Mouse (Mus musculus) fibroblast of lung, adult 2 months (primary cell): Measurements from ENCODE around the gene Inka2.

Experiments used
- DNase-seq: peaks from one replicate; pipeline ENCODE4 v3.0.0-alpha.2; 2011; ENCODE audit warnings: low read depth

The Inka2 gene

GRCm38 (mm10) chr3:105721681-105722201, 17.3 kb downstream of the Inka2 start:
- DNase-seq = no peak

GRCm38 (mm10) chr3:105722510-105722909, 18.1 kb downstream of the Inka2 start:
- DNase-seq = no peak

GRCm38 (mm10) chr3:105726037-105726436, 21.6 kb downstream of the Inka2 start:
- no peak for DNase-seq

- no peak for DNase-seq
Observed at GRCm38 (mm10) chr3:105732360-105732759, 28.0 kb downstream of the Inka2 start.

GRCm38 (mm10) chr3:105733538-105733937, 29.1 kb downstream of the Inka2 start:
- no peak for DNase-seq

GRCm38 (mm10) chr3:105735285-105735684, 30.9 kb downstream of the Inka2 start:
- no peak for DNase-seq

GRCm38 (mm10) chr3:105736148-105736547, 31.7 kb downstream of the Inka2 start:
- DNase-seq = no peak

- DNase-seq = no peak
Observed at GRCm38 (mm10) chr3:105737070-105737469, 32.7 kb downstream of the Inka2 start.

GRCm38 (mm10) chr3:105737666-105738065, 33.3 kb downstream of the Inka2 start:
- no peak for DNase-seq

GRCm38 (mm10) chr3:105746542-105746941, 42.1 kb downstream of the Inka2 start:
- DNase-seq = no peak

GRCm38 (mm10) chr3:105750810-105751209, 46.4 kb downstream of the Inka2 start:
- no peak for DNase-seq

GRCm38 (mm10) chr3:105754184-105754583, 49.8 kb downstream of the Inka2 start:
- no peak for DNase-seq

GRCm38 (mm10) chr3:105755123-105755522, 50.7 kb downstream of the Inka2 start:
- no peak for DNase-seq

GRCm38 (mm10) chr3:105756505-105756904, 52.1 kb downstream of the Inka2 start:
- DNase-seq = no peak

- no peak for DNase-seq
Observed at GRCm38 (mm10) chr3:105757323-105758083, 53.1 kb downstream of the Inka2 start.

- DNase-seq = peak; percentile 55
Observed at GRCm38 (mm10) chr3:105758098-105758497, 53.7 kb downstream of the Inka2 start.

GRCm38 (mm10) chr3:105758658-105759057, 54.3 kb downstream of the Inka2 start:
- DNase-seq = no peak

GRCm38 (mm10) chr3:105760063-105760462, 55.7 kb downstream of the Inka2 start:
- DNase-seq = no peak

- no peak for DNase-seq
Observed at GRCm38 (mm10) chr3:105763132-105763851, 58.9 kb downstream of the Inka2 start.

- no peak for DNase-seq
Observed at GRCm38 (mm10) chr3:105768529-105768928, 64.1 kb downstream of the Inka2 start.

GRCm38 (mm10) chr3:105769380-105769779, 65.0 kb downstream of the Inka2 start:
- no peak for DNase-seq
